Mouse (Mus musculus): ENCODE data around the gene Kri1. TPM values are rescaled to one million over a fixed set of nuclear protein-coding genes. Genes with fewer than 3 reads are reported as not detected.

The Kri1 gene
- total and polyA plus RNA-seq, 3 experiments: 76.1 to 233 (median 199) TPM

- TF ChIP-seq ZNF384 (IDR thresholded peaks at IDR 0.05; ENCODE audit: low read depth, low read length) (no peak; the same call in 1 of the 2 replicates), EP300 (IDR thresholded peaks at IDR 0.05; ENCODE audit: low read depth in 1 of 2, low read length in 2 of 2) (peak in 1 of 2 experiments; percentile 1; a peak in 1 of 4 replicates), MYB (IDR thresholded peaks at IDR 0.05; ENCODE audit: low read depth, low read length) (no peak), TBP (IDR thresholded peaks at IDR 0.05; ENCODE audit: low read depth, low read length) (peak; percentile 58; the same call in 1 of the 2 replicates), GABPA (IDR thresholded peaks at IDR 0.05; ENCODE audit: low read depth, low read length) (no peak), CHD1 (IDR thresholded peaks at IDR 0.05; ENCODE audit: low read depth, low read length) (peak; percentile 47; the same call in 1 of the 2 replicates), E2F4 (IDR thresholded peaks at IDR 0.05; ENCODE audit: borderline replicate concordance, low read depth, low read length) (no peak), ZMIZ1 (IDR thresholded peaks at IDR 0.05; ENCODE audit: low read depth, low read length) (peak; percentile 57), ZC3H11A (IDR thresholded peaks at IDR 0.05; ENCODE audit: low read depth, low read length) (peak; percentile 5; the same call in 1 of the 2 replicates), HCFC1 (IDR thresholded peaks at IDR 0.05; ENCODE audit: low read depth, low read length) (peak; percentile 38), USF1 (IDR thresholded peaks at IDR 0.05; ENCODE audit: low read depth, low read length) (peak; percentile 64)
Measured at GRCm38 (mm10) chr9:21320619-21321512, 33.1 kb upstream of the Kri1 start, which contains the start of gene Slc44a2 (continued).

DNA sequence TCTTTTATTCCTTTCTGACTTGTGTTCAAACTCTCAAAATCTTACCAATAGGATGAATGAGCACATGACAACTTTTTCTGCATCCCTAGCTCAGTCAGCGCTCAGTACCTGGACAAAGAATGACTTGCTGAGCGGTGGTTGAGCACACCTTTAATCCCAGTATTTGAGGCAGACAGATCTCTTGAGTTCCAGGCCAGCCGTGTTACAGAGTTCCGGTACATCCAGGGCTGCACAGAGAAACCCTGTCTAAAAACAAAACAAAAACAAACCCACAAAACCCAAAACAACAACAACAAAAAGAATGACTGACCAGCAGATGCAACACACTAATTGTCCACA, 32.5 kb upstream of the Kri1 start:
- TF ChIP-seq ELF1 (IDR thresholded peaks at IDR 0.05; ENCODE audit: low read depth, low read length) (peak; percentile 18; the same call in 1 of the 2 replicates), MAX (IDR thresholded peaks at IDR 0.05; ENCODE audit: low read length) (peak; percentile 44; the same call in 1 of the 2 replicates), EP300 (IDR thresholded peaks at IDR 0.05; ENCODE audit: low read depth in 1 of 2, low read length in 2 of 2) (0 out of 4 replicates have a peak, but pooled peaks of 1 of the 2 experiments have one; percentile 24), MXI1 (IDR thresholded peaks at IDR 0.05; ENCODE audit: low read depth, low read length) (no peak), RCOR1 (IDR thresholded peaks at IDR 0.05; ENCODE audit: low read depth, low read length) (0 out of 2 replicates have a peak, but pooled peaks have one; percentile 47), ZMIZ1 (IDR thresholded peaks at IDR 0.05; ENCODE audit: low read depth, low read length) (0 out of 2 replicates have a peak, but pooled peaks have one; percentile 71), GABPA (IDR thresholded peaks at IDR 0.05; ENCODE audit: low read depth, low read length) (no peak)
- peaks cover 16 to 22% of the 10 kb centered on the region in 2 experiments for H3K4me1 ChIP-seq (ENCODE audit: control insufficient read depth in 1 of 2, insufficient read depth in 2 of 2, low read length in 2 of 2)
- H3K27ac ChIP-seq (ENCODE audit: control insufficient read depth, low read depth, low read length): no peak overlapping the region
- H3K4me3 ChIP-seq (ENCODE audit: control insufficient read depth in 1 of 2, insufficient read depth in 1 of 2, low read depth in 2 of 2, low read length in 2 of 2): peak overlapping the region; percentile 61 to 75
- H3K79me2 ChIP-seq (ENCODE audit: control insufficient read depth, insufficient read depth, low read length, poor library complexity): peaks cover 24% of the 10 kb centered on the region
- no peak for DNase-seq (ENCODE audit: low read depth, low spot score)
- H3K36me3 ChIP-seq (ENCODE audit: control insufficient read depth in 1 of 2, insufficient read depth in 2 of 2, low read length in 2 of 2): peaks cover 0 to 20% of the 10 kb centered on the region in 2 experiments; a peak in 2 of 4 replicates
- peak overlapping the region; percentile 47 for H3K9ac ChIP-seq (ENCODE audit: control insufficient read depth, low read depth, low read length, poor library complexity, severe bottlenecking)
- no peaks in the 10 kb centered on the region for H3K9me3 ChIP-seq (replicated peaks; ENCODE audit: insufficient read depth, low read length)
- no peaks in the 10 kb centered on the region for H3K27me3 ChIP-seq (ENCODE audit: control insufficient read depth in 1 of 2, insufficient read depth in 2 of 2, low read length in 2 of 2)

GRCm38 (mm10) chr9:21319503-21319902, 31.7 kb upstream of the Kri1 start:
- H3K79me2 ChIP-seq (ENCODE audit: control insufficient read depth, insufficient read depth, low read length, poor library complexity): peaks cover 22% of the 10 kb centered on the region
- H3K9me3 ChIP-seq (replicated peaks; ENCODE audit: insufficient read depth, low read length): no peaks in the 10 kb centered on the region
- no peak overlapping the region for H3K27ac ChIP-seq (ENCODE audit: control insufficient read depth, low read depth, low read length)
- peaks cover 18 to 26% of the 10 kb centered on the region in 2 experiments for H3K4me1 ChIP-seq (ENCODE audit: control insufficient read depth in 1 of 2, insufficient read depth in 2 of 2, low read length in 2 of 2)
- H3K9ac ChIP-seq (ENCODE audit: control insufficient read depth, low read depth, low read length, poor library complexity, severe bottlenecking): no peak overlapping the region
- DNase-seq (ENCODE audit: low read depth, low spot score): peak; percentile 76
- H3K4me3 ChIP-seq (ENCODE audit: control insufficient read depth in 1 of 2, insufficient read depth in 1 of 2, low read depth in 2 of 2, low read length in 2 of 2): no peak overlapping the region
- H3K27me3 ChIP-seq (ENCODE audit: control insufficient read depth in 1 of 2, insufficient read depth in 2 of 2, low read length in 2 of 2): no peaks in the 10 kb centered on the region
- H3K36me3 ChIP-seq (ENCODE audit: control insufficient read depth in 1 of 2, insufficient read depth in 2 of 2, low read length in 2 of 2): peaks cover 0 to 22% of the 10 kb centered on the region in 2 experiments; a peak in 2 of 4 replicates
- TF ChIP-seq SIN3A (IDR thresholded peaks at IDR 0.05; ENCODE audit: low read length) (peak; percentile 53; the same call in 1 of the 2 replicates), SMC3 (IDR thresholded peaks at IDR 0.05; ENCODE audit: low read depth, low read length) (peak; percentile 69), MYC (IDR thresholded peaks at IDR 0.05; ENCODE audit: low read depth, low read length) (peak; percentile 71; the same call in 1 of the 2 replicates), POLR2AphosphoS5 (IDR thresholded peaks at IDR 0.05; ENCODE audit: borderline replicate concordance, low read depth, low read length) (no peak), MAX (IDR thresholded peaks at IDR 0.05; ENCODE audit: low read length) (peak; percentile 54; the same call in 1 of the 2 replicates), EP300 (IDR thresholded peaks at IDR 0.05; ENCODE audit: low read depth in 1 of 2, low read length in 2 of 2) (0 out of 4 replicates have a peak, but pooled peaks of 1 of the 2 experiments have one; percentile 13), CTCF (IDR thresholded peaks at IDR 0.05 in 2 of 3, conservative IDR thresholded peaks at IDR 0.05 in 1 of 3; ENCODE audit: control insufficient read depth in 1 of 3, insufficient read depth in 1 of 3, low read depth in 2 of 3, low read length in 3 of 3, poor library complexity in 1 of 3, severe bottlenecking in 1 of 3) (peak; percentile 51 to 70 (median 60)), TBP (IDR thresholded peaks at IDR 0.05; ENCODE audit: low read depth, low read length) (no peak), ETS1 (IDR thresholded peaks at IDR 0.05; ENCODE audit: low read depth, low read length) (no peak), TAL1 (IDR thresholded peaks at IDR 0.05; ENCODE audit: low read length) (no peak), BHLHE40 (IDR thresholded peaks at IDR 0.05; ENCODE audit: borderline replicate concordance, low read depth, low read length) (no peak), NELFE (IDR thresholded peaks at IDR 0.05; ENCODE audit: low read depth, low read length) (no peak), ZC3H11A (IDR thresholded peaks at IDR 0.05; ENCODE audit: low read depth, low read length) (peak; percentile 52; the same call in 1 of the 2 replicates), MXI1 (IDR thresholded peaks at IDR 0.05; ENCODE audit: low read depth, low read length) (peak; percentile 58; the same call in 1 of the 2 replicates), ZNF384 (IDR thresholded peaks at IDR 0.05; ENCODE audit: low read depth, low read length) (0 out of 2 replicates have a peak, but pooled peaks have one; percentile 18), HCFC1 (IDR thresholded peaks at IDR 0.05; ENCODE audit: low read depth, low read length) (0 out of 2 replicates have a peak, but pooled peaks have one; percentile 32)

Data from MEL (cell line).